Comparison of ENCODE assay signal across 7 mouse cellular contexts in genomic region chr17:34219801-34220200, GRCm38 (mm10). TPM values are rescaled to one million over a fixed set of nuclear protein-coding genes. Genes with fewer than 3 reads are reported as not detected.
A peak's percentile ranks its signal among the peaks of the same experiment; 100 is the strongest.
DNase-seq lines count a peak whose midpoint lies in the region; TF ChIP-seq lines count a peak whose summit lies in the region.
"Not testable (repeated sequence)": the region's sequence is repeated elsewhere in the genome, so short reads cannot be mapped to it uniquely, and the experiment has no call there.

No protein-coding gene starts in this region.

- intact Hi-C loops in heart, postnatal 25 days (cut with DNase I) = not testable (repeated sequence)

- H3K4me3 ChIP-seq in layer of hippocampus, adult 2 months = not testable (repeated sequence)

- H3K27ac ChIP-seq in layer of hippocampus, adult 2 months = not testable (repeated sequence)

- peak; percentile 35 for DNase-seq in cerebellum, adult 8-10 months
- peak; percentile 85 for DNase-seq in heart, adult 11 months
- DNase-seq in heart, postnatal 25 days (ENCODE audit: low spot score) = peak; percentile 19
- peak; percentile 47 to 59 for DNase-seq in layer of hippocampus, adult 2 months (ENCODE audit: low spot score in 2 of 2)
- peak; percentile 45 to 58 for DNase-seq in left cerebral cortex, adult 9 months (ENCODE audit: low spot score in 2 of 2)
- peak; percentile 37 for DNase-seq in lung, postnatal 36 days
- DNase-seq in thymus, postnatal 14 days = peak; percentile 7

- not testable (repeated sequence) for TF ChIP-seq CTCF in layer of hippocampus, adult 2 months (conservative IDR thresholded peaks at IDR 0.05)

RNA-seq across cellular contexts. Expression of gene Tap2, which starts 16.5 kb away (rescaled TPM):
- 10 to 100 TPM; 21.2 to 22.0 TPM for total RNA-seq in heart, postnatal 25 days (2021)
- 1 to 10 TPM; 7.8 to 9.3 TPM for total RNA-seq in layer of hippocampus, adult 2 months (2021)

RNA-seq across cellular contexts. Expression of gene H2-Ob, which starts 18.9 kb away (rescaled TPM):
- 1 to 10 TPM in 1 of 2 experiments, under 1 TPM in 1; 0.70 to 1.5 TPM for total RNA-seq in heart, postnatal 25 days (2021)
- total RNA-seq in layer of hippocampus, adult 2 months (2021) = under 1 TPM in 1 of 2 experiments, not detected in 1; 0.17 TPM

RNA-seq across cellular contexts. Expression of gene Psmb8, which starts 22.3 kb away (rescaled TPM):
- total RNA-seq in heart, postnatal 25 days (2021) = 10 to 100 TPM in 1 of 2 experiments, 1 to 10 TPM in 1; 9.7 to 11.8 TPM
- 1 to 10 TPM; 2.7 TPM for total RNA-seq in layer of hippocampus, adult 2 months (2021)

RNA-seq across cellular contexts. Expression of gene Psmb9, which starts 32.2 kb away (rescaled TPM):
- 1 to 10 TPM; 5.4 to 8.5 TPM for total RNA-seq in heart, postnatal 25 days (2021)
- 1 to 10 TPM; 2.1 to 3.6 TPM for total RNA-seq in layer of hippocampus, adult 2 months (2021)

RNA-seq across cellular contexts. Expression of gene Tap1, which starts 32.4 kb away (rescaled TPM):
- total RNA-seq in heart, postnatal 25 days (2021) = 1 to 10 TPM; 3.9 to 5.5 TPM
- total RNA-seq in layer of hippocampus, adult 2 months (2021) = 1 to 10 TPM; 3.3 to 3.4 TPM

Comparison
In these comparisons a context has a peak if more than half of its experiments do, and no peak if none do; other contexts are left out.
1. DNase-seq: peak in every context shown above with its lines; median percentile 85 in heart, adult 11 months; 53 in layer of hippocampus, adult 2 months; 52 in left cerebral cortex, adult 9 months; 37 in lung, postnatal 36 days; 35 in cerebellum, adult 8-10 months; 19 in heart, postnatal 25 days; 7 in thymus, postnatal 14 days.